Mouse (Mus musculus) activated CD4-positive, CD25-positive, alpha-beta regulatory T cell, adult 4 months (primary cell): Measurements from ENCODE around the gene Rab7. TPM values are rescaled to one million over a fixed set of nuclear protein-coding genes. Genes with fewer than 3 reads are reported as not detected.
"Not testable (repeated sequence)": the region's sequence is repeated elsewhere in the genome, so short reads cannot be mapped to it uniquely, and the experiment has no call there.

Experiments
- ATAC-seq: one replicate; pipeline ENCODE4 v1.8.0; 2017
- polyA plus RNA-seq, 2 experiments: library from polyadenylated mRNA; unstranded; fragments of 100-300 nt; shearing (Covaris generic); gene quantifications; one replicate each; pipeline ENCODE4 v1.2.1; 2017

Gene Rab7
- polyA plus RNA-seq, 2 experiments from 2014 or later = 294 to 336 TPM

GRCm38 (mm10) chr6:88053228-88054080 is 8.4 kb upstream of the Rab7 start:
- ATAC-seq = no peak

GRCm38 (mm10) chr6:88051206-88051605 is 6.1 kb upstream of the Rab7 start:
- no peak for ATAC-seq

GRCm38 (mm10) chr6:88049008-88049407 is 3.9 kb upstream of the Rab7 start:
- ATAC-seq = no peak

GRCm38 (mm10) chr6:88047853-88048252 is 2.8 kb upstream of the Rab7 start:
- no peak for ATAC-seq

GRCm38 (mm10) chr6:88045406-88045766 is 316 bp upstream of the Rab7 start:
- no peak for ATAC-seq

- no peak for ATAC-seq
Observed at GRCm38 (mm10) chr6:88044234-88044576, 865 bp downstream of the Rab7 start.

- ATAC-seq = no peak
Observed at GRCm38 (mm10) chr6:88042336-88042735, 2.7 kb downstream of the Rab7 start.

- no peak for ATAC-seq
Observed at GRCm38 (mm10) chr6:88041221-88041620, 3.8 kb downstream of the Rab7 start.

GRCm38 (mm10) chr6:88039426-88039825 is 5.6 kb downstream of the Rab7 start:
- ATAC-seq = no peak

- ATAC-seq = no peak
Observed at GRCm38 (mm10) chr6:88037471-88038045, 7.5 kb downstream of the Rab7 start.

GRCm38 (mm10) chr6:88033504-88033903 is 11.6 kb downstream of the Rab7 start:
- ATAC-seq = no peak

GRCm38 (mm10) chr6:88030432-88030831 is 14.6 kb downstream of the Rab7 start:
- no peak for ATAC-seq

- no peak for ATAC-seq
Observed at GRCm38 (mm10) chr6:88027390-88027789, 17.7 kb downstream of the Rab7 start.

GRCm38 (mm10) chr6:88023316-88023890 is 21.7 kb downstream of the Rab7 start:
- ATAC-seq = no peak

GRCm38 (mm10) chr6:88019154-88019553 is 25.9 kb downstream of the Rab7 start:
- no peak for ATAC-seq

GRCm38 (mm10) chr6:88017821-88018220 is 27.2 kb downstream of the Rab7 start:
- no peak for ATAC-seq

GRCm38 (mm10) chr6:88015797-88016196 is 29.3 kb downstream of the Rab7 start:
- ATAC-seq = no peak

- ATAC-seq = no peak
Observed at GRCm38 (mm10) chr6:88013456-88013855, 31.6 kb downstream of the Rab7 start.

- no peak for ATAC-seq
Observed at GRCm38 (mm10) chr6:88012601-88013000, 32.5 kb downstream of the Rab7 start.

GRCm38 (mm10) chr6:88011106-88011505 is 34.0 kb downstream of the Rab7 start:
- ATAC-seq = not testable (repeated sequence)

GRCm38 (mm10) chr6:88009209-88009608 is 35.9 kb downstream of the Rab7 start:
- ATAC-seq = no peak

- ATAC-seq = not testable (repeated sequence)
Observed at GRCm38 (mm10) chr6:88004773-88005172, 40.3 kb downstream of the Rab7 start.

GRCm38 (mm10) chr6:88003439-88003838 is 41.6 kb downstream of the Rab7 start:
- ATAC-seq = no peak

GRCm38 (mm10) chr6:87998358-87998757 is 46.7 kb downstream of the Rab7 start:
- ATAC-seq = no peak
